Mouse (Mus musculus) neutrophil, adult 83 days (primary cell): ENCODE data around the gene Sipa1l1. TPM values are rescaled to one million over a fixed set of nuclear protein-coding genes. Genes with fewer than 3 reads are reported as not detected.

Experiments
- total RNA-seq, 2 experiments: library from RNA; stranded (reverse); gene quantifications; one replicate each; pipeline ENCODE4 v1.2.4; 2023

The Sipa1l1 gene
- total RNA-seq, result 10 to 100 TPM; 22.6 to 24.5 TPM

DNA sequence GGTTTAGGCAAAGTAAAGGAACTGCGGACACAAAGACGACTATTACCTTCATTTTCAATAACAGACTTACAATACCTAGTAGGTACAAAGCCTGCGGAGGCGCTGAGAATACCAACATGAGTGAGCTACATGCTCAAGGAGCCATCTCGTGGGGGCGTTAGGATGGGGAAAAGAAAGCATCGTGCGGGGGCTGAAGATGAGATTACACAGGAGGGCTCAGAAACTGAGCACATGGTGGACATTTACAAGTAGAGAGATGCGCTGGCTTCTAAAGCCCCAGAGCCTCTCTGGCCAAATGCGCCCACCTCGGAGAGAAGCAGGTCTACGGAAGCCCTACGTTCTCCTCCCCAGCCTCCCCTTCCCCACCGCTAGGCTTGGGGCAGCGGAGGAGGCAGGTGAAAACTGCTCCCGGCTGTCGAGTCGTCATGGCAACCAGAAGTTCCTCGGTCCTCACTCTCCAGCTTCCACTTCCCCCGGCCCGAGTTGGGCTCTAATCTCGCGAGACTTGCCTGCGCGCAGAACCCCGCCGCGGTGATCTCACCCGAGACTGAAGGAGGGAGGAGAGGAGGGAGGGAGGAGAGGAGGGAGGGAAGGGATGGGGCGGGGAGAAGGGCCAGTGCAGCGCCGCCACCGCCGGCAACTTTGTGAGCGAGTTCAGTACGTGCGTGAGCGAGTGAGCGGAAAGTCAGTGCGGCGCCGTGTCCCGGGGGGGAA lies at the start of gene Sipa1l1:
Gene Sipa1l1 (plus strand): TSS at position 501 of the 714 bp plus-strand sequence.

